Mouse (Mus musculus) midbrain, embryonic 13.5 days (tissue): ENCODE measurements around the gene Gm29776. TPM values are rescaled to one million over a fixed set of nuclear protein-coding genes. Genes with fewer than 3 reads are reported as not detected.

ENCODE experiments used
- ATAC-seq: fragments of 200-750 bp; cut with Nextera tagmentation; 2 replicates; pipeline ENCODE4 v1.8.0; 2017; ENCODE audit warnings: mild to moderate bottlenecking, moderate TSS enrichment, moderate library complexity
- H3K27ac ChIP-seq: fragments of 300-500 bp; sonication (generic); 2 replicates; pipeline ENCODE4 v1.5.1; 2015; ENCODE audit warnings: inconsistent platforms, mild to moderate bottlenecking, moderate library complexity
- H3K27me3 ChIP-seq: fragments of 300-500 bp; sonication (generic); 2 replicates; pipeline ENCODE4 v1.6.1; 2015; ENCODE audit warnings: mild to moderate bottlenecking, inconsistent platforms
- H3K36me3 ChIP-seq: fragments of 300-500 bp; sonication (generic); 2 replicates; pipeline ENCODE4 v1.6.1; 2015; ENCODE audit warnings: mild to moderate bottlenecking, inconsistent platforms
- H3K4me1 ChIP-seq: fragments of 300-500 bp; sonication (generic); replicated peaks from 2 replicates; pipeline ENCODE4 v1.6.1; 2015; ENCODE audit warnings: inconsistent platforms
- H3K4me2 ChIP-seq: fragments of 300-500 bp; sonication (generic); replicated peaks from 2 replicates; pipeline ENCODE4 v1.6.1; 2015; ENCODE audit warnings: moderate library complexity, mild to moderate bottlenecking, inconsistent platforms
- H3K4me3 ChIP-seq: fragments of 300-500 bp; sonication (generic); replicated peaks from 2 replicates; pipeline ENCODE4 v1.5.1; 2015; ENCODE audit warnings: mild to moderate bottlenecking, inconsistent platforms
- H3K9ac ChIP-seq: fragments of 300-500 bp; sonication (generic); replicated peaks from 2 replicates; pipeline ENCODE4 v1.6.1; 2015; ENCODE audit warnings: mild to moderate bottlenecking, inconsistent platforms
- H3K9me3 ChIP-seq: fragments of 300-500 bp; sonication (generic); 2 replicates; pipeline ENCODE4 v1.6.1; 2016; ENCODE audit warnings: mild to moderate bottlenecking, inconsistent platforms
- WGBS: fragments of 180-500 bp; shearing (Covaris S2); methylation state at CpG from one replicate; pipeline ENCODE4 v1.1.7; 2015; 5-methylcytosine and 5-hydroxymethylcytosine counted together
- polyA plus RNA-seq: library from polyadenylated mRNA; unstranded; fragments of >200 nt; fragmentation: Nextera tagmentation; extraction: Ambion mirVana; gene quantifications from 2 replicates; pipeline ENCODE4 v1.2.1, GENCODE M21; 2015

Gm29776 gene
- polyA plus RNA-seq: 0.27 and 0.32 TPM in 2 replicates

DNA sequence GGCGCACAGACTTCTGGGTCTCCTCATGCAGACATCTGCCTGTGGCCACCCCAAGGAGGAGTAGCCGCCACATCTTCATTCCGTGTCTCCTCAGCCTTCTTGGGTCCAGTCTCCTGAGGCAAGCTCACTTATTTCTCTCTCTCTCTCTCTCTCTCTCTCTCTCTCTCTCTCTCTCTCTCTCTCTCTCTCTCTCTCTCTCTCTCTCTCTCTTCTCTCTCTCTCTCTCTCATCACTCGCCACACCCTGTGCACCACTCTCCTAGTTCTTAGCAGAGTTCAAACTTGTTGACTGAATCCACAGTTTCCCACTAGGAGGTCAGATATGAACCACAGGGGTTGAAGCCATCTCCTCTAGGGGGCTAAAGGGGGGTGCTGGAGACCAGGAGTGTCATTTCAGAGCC, at the start of gene Gm29776:
TSS of gene Gm29776 (minus strand) at position 101 of the 400 bp plus-strand sequence.
- H3K36me3 ChIP-seq: peaks cover 8% of the 10 kb centered on the region; the same call in 1 of the 2 replicates
- H3K9ac ChIP-seq: no peak within 1 kb of the TSS; the same call in 1 of the 2 replicates
- 0 out of 2 replicates have a peak, but pooled peaks cover 5% of the 10 kb centered on the region for H3K27me3 ChIP-seq
- H3K4me1 ChIP-seq: no peaks in the 10 kb centered on the region
- no peak within 1 kb of the TSS for H3K4me2 ChIP-seq
- no peak within 1 kb of the TSS for H3K4me3 ChIP-seq
- no peaks in the 10 kb centered on the region for H3K9me3 ChIP-seq
- WGBS: 64% methylated on average over 4 of the region's 4 CpGs
- H3K27ac ChIP-seq: no peak within 1 kb of the TSS
- ATAC-seq: no peak

DNA sequence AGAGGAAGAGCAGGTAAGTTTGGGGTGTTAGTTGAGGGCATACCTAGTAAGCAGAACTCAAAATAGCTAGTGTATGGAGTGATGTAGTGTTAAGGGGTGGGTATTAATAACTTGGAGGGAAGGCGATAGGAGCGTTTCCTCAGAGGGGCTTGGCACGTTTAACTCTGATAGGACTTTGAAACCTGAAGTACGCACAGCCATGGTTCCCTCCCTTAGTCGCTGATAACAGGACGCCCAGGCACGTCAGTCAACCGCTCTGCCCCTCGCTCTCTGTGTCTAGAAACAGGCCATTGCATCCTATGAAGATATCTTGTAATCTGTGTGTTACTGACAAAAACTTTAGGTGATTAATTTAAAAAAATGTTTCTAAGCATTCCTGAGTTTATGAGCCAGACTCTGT, 47.4 kb upstream of the Gm29776 start:
- H3K4me1 ChIP-seq: no peaks in the 10 kb centered on the region
- H3K27me3 ChIP-seq: no peaks in the 10 kb centered on the region
- no peak overlapping the region for H3K4me2 ChIP-seq
- 94% methylated on average over 9 of the region's 9 CpGs for WGBS
- ATAC-seq: no peak
- no peak overlapping the region for H3K4me3 ChIP-seq
- H3K27ac ChIP-seq: no peak overlapping the region
- H3K36me3 ChIP-seq: no peaks in the 10 kb centered on the region
- no peaks in the 10 kb centered on the region for H3K9me3 ChIP-seq
- no peak overlapping the region for H3K9ac ChIP-seq

DNA sequence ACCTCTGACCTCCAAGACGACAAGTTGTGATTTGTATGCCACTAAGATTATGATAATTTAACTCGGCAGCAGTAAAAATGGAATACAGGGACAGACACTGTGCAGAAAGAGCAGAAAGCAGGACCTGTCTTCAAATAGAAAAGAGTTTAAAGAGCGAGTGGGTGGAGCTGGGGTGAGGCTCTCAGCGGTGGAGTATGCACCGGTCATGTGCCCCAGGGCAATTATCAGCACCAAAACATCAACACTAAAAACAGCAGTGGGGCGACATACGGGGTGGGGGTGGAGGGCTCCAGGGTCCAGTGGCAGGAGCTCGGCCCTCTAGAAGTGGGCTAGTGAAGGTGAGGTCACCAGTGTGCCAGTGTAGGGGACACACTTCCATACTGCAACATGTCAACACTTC, 45.8 kb upstream of the Gm29776 start:
- no peaks in the 10 kb centered on the region for H3K9me3 ChIP-seq

DNA sequence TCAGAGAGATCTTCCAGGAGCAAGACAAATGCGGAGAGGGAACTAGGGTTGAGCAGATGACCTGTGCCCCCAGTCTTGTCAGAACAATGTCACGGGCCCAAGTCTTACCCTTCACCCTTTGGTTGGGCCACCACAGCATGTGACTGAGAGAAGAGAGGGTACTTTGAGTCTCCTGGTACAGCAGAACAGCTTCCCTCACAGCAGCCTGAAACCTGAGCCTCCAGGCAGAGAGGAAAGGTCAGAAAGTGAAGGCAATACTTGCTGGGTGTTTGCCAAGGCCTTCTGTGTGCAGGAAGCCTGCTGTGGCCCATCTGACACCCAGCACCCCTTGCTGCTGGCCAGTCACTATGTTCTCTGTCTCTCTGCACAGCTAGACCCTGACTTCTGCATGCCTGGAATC, 43.7 kb upstream of the Gm29776 start:
- no peaks in the 10 kb centered on the region for H3K27me3 ChIP-seq
- H3K27ac ChIP-seq: no peak overlapping the region
- ATAC-seq: no peak
- H3K4me3 ChIP-seq: no peak overlapping the region
- peaks cover 6% of the 10 kb centered on the region for H3K4me1 ChIP-seq
- no peak overlapping the region for H3K4me2 ChIP-seq
- no peak overlapping the region for H3K9ac ChIP-seq
- no peaks in the 10 kb centered on the region for H3K9me3 ChIP-seq
- no peaks in the 10 kb centered on the region for H3K36me3 ChIP-seq
- WGBS: 80% methylated on average over 2 of the region's 2 CpGs

More for the DNA sequence above, 45.8 kb upstream of the Gm29776 start:
- no peaks in the 10 kb centered on the region for H3K27me3 ChIP-seq
- H3K4me3 ChIP-seq: no peak overlapping the region
- H3K27ac ChIP-seq: no peak overlapping the region
- H3K9ac ChIP-seq: no peak overlapping the region
- H3K36me3 ChIP-seq: no peaks in the 10 kb centered on the region
- no peak for ATAC-seq
- 78% methylated on average over 8 of the region's 8 CpGs for WGBS
- no peaks in the 10 kb centered on the region for H3K4me1 ChIP-seq
- no peak overlapping the region for H3K4me2 ChIP-seq

DNA sequence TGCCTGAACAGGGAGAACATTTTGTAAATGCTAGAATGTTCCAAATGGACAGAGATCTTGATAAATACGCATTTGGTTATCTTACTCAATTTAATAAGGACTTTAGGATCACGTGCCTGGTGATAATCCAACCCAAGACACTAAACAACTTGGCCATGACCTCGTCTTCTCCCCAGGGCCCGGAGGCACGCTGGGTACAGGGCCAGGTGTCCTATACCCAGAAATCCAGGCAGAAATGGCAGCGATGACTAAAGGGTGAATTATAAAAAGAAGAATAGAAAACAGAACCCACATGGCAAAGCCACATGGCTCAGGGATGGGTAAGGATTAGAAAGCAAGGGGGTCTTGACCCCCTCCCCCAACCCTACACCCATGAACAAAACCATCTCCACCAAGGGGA, 43.1 kb upstream of the Gm29776 start:
- Histone ChIP-seq H3K4me1 (peaks cover 12% of the 10 kb centered on the region), H3K4me2 (no peak overlapping the region), H3K9me3 (no peaks in the 10 kb centered on the region), H3K36me3 (no peaks in the 10 kb centered on the region), H3K27me3 (no peaks in the 10 kb centered on the region), H3K4me3 (no peak overlapping the region), H3K27ac (no peak overlapping the region), H3K9ac (no peak overlapping the region)
- WGBS: 86% methylated on average over 6 of the region's 6 CpGs
- no peak for ATAC-seq

DNA sequence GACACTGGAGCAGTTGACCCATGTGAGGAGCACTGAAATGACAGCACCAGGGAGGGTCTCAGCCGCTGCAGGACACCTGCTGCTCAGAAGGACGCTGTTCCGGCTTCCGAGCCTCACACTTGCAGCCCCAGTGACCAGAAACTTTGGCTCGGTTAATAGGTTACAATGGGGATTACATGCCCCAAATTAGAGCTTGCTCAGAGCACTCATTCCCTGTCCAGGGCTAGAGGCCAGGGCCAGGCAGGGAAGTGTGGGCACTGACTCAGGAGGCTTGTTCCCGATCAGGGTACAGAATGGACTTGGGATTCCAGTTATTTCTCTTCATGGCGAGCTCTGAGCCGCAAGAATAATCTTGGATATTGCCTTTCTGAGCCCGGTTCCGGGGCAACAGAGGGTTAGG, 39.0 kb upstream of the Gm29776 start:
- Histone ChIP-seq H3K4me3 (no peak overlapping the region), H3K27ac (no peak overlapping the region), H3K27me3 (no peaks in the 10 kb centered on the region; the same call in 1 of the 2 replicates), H3K9me3 (no peaks in the 10 kb centered on the region), H3K4me2 (no peak overlapping the region), H3K9ac (no peak overlapping the region), H3K36me3 (no peaks in the 10 kb centered on the region), H3K4me1 (peaks cover 14% of the 10 kb centered on the region)
- 39% methylated on average over 10 of the region's 10 CpGs for WGBS
- ATAC-seq: 0 out of 2 replicates have a peak, but pooled peaks have one; percentile 24

DNA sequence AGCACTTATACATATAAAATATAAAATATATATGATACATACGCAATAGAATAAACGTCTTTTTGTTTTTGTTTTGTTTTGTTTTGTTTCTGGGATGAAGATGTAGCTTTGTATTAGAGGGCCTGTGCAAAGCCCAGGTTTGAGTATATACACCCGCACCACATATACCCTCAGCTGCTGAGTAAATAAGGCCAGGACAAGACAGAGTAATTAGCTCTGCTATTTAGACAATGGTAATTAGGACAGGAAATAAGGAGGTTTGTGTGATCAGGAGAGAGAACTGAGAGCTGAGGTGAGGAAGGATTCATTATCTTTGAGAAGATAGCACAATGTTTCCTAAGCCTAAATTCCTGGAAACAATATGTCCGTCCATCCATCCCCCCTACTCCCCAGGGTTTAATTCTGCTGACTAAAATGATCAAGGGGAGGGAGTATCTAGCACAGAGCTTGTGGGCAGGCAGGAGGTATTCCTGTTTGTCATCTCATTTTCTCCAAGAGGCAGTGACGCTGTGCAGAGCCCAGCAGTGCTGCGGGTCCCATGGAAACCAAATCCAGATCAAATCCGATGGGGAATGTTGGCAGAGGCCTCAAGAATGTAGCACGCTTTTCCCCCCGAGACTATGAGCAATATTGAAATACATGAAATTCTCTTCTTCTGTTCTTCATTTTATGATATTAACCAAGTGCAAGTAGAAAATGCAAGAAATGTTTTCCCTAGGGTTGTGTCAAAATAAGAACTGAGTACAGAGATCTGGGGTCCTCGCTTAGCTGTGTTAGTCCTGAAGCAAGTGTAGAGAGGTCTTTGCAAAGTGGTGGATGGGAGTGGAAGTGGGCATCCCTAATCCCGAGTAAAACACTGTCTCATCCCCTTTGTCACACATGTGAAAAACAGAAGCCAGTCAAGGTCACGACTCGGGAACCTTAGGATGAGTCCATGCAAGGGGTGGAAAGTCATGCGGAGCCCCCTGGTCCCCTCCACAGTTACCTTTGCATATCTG, 38.2 kb upstream of the Gm29776 start:
- ATAC-seq: peak; percentile 88
- no peaks in the 10 kb centered on the region; the same call in 1 of the 2 replicates for H3K27me3 ChIP-seq
- H3K27ac ChIP-seq: no peak overlapping the region
- peaks cover 14% of the 10 kb centered on the region for H3K4me1 ChIP-seq
- no peaks in the 10 kb centered on the region for H3K9me3 ChIP-seq
- H3K9ac ChIP-seq: no peak overlapping the region
- H3K4me3 ChIP-seq: no peak overlapping the region
- no peaks in the 10 kb centered on the region for H3K36me3 ChIP-seq
- WGBS: 38% methylated on average over 14 of the region's 14 CpGs
- H3K4me2 ChIP-seq: no peak overlapping the region

DNA sequence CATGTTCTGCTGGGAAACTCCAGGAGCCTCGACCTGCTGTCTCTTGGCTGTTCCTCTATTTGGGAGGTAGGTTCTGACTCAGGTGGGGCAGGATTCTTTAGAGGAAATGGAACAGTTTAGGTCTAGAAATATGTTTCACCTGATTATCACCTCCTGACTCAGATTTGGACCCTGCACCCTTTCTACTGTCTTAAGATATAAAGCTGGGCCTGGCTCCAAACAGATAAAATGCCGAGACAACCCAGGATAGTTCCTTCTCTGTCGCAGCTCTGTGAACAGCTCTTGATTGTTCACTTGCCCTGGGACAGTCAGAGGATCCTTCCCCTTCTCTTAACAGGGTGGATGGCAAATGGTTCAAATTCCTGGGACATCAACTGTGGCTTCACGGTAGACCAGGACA, 36.6 kb upstream of the Gm29776 start:
- ATAC-seq: no peak
- Histone ChIP-seq H3K9ac (no peak overlapping the region), H3K4me3 (no peak overlapping the region), H3K27ac (no peak overlapping the region), H3K27me3 (no peaks in the 10 kb centered on the region; the same call in 1 of the 2 replicates), H3K9me3 (no peaks in the 10 kb centered on the region), H3K36me3 (no peaks in the 10 kb centered on the region), H3K4me2 (no peak overlapping the region), H3K4me1 (peaks cover 14% of the 10 kb centered on the region)
- 87% methylated on average over 4 of the region's 4 CpGs for WGBS

DNA sequence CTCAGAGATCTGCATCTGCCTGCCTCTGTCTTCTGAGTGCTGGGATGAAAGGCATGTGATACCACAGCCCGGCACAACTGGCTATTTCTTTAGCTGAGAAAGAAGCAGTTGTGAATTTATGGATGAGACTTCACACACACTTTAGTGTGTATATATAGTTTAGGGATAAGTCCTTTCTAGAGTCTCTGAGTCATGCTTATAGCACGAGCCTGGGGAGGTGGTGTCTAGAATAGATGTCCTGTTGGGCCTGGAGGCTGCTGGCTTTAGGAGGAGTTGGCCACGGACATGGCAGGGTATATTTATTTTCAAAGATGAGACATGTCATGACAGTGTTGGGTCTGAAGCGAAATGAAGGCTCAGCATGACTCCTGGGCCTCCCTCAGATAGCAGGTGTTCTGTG, 35.4 kb upstream of the Gm29776 start:
- Histone ChIP-seq H3K9me3 (no peaks in the 10 kb centered on the region), H3K4me2 (no peak overlapping the region), H3K9ac (no peak overlapping the region), H3K27ac (no peak overlapping the region), H3K27me3 (no peaks in the 10 kb centered on the region; the same call in 1 of the 2 replicates), H3K36me3 (no peaks in the 10 kb centered on the region), H3K4me3 (no peak overlapping the region), H3K4me1 (peaks cover 14% of the 10 kb centered on the region)
- WGBS: 80% methylated on average over 4 of the region's 4 CpGs
- ATAC-seq: no peak

DNA sequence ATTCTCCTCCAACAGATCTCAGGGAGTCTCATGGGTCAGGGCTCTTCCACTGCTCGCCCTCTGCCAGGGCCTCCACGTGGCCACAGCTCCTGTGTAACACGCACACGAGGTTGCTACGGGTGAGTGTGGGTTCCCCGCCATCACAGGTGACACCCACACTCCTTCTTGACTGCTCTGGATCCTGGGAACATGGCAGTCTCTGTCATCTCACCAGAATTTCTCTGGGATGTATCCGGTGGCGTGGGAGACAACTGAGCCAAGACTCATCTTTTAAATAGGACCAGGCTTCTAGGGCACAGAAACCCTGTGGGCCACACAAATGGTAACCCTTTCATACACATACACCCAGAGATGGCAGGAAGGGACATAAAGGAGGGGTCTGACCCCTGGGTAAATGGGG, 33.6 kb upstream of the Gm29776 start:
- 87% methylated on average over 8 of the region's 8 CpGs for WGBS
- ATAC-seq: no peak
- Histone ChIP-seq H3K4me3 (no peak overlapping the region), H3K9me3 (no peaks in the 10 kb centered on the region), H3K36me3 (no peaks in the 10 kb centered on the region), H3K27me3 (no peaks in the 10 kb centered on the region; the same call in 1 of the 2 replicates), H3K27ac (no peak overlapping the region), H3K4me2 (no peak overlapping the region), H3K4me1 (peaks cover 7% of the 10 kb centered on the region), H3K9ac (no peak overlapping the region)

DNA sequence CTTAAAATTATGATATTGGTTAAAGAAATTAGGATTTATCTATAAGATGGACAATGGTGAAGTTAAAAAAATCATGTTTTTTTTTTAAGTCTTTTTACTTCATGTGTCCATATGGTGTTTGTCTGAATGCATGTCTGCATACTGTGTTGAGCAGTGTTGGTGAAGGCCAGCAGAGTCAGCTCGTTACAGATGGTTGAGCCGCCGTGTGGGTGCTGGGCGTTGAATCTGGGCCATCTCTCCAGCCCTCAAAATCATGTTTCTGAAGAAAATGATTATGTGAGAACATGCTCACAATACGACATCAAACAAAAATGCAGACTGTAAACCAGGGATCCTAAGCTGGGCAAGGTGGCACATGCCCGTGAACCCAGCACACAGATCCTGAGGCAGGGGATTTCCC, 31.7 kb upstream of the Gm29776 start:
- WGBS: 90% methylated on average over 6 of the region's 6 CpGs
- Histone ChIP-seq H3K27me3 (no peaks in the 10 kb centered on the region; the same call in 1 of the 2 replicates), H3K9me3 (no peaks in the 10 kb centered on the region), H3K36me3 (no peaks in the 10 kb centered on the region), H3K4me2 (no peak overlapping the region), H3K9ac (no peak overlapping the region), H3K4me1 (no peaks in the 10 kb centered on the region), H3K27ac (no peak overlapping the region), H3K4me3 (no peak overlapping the region)
- ATAC-seq: no peak

DNA sequence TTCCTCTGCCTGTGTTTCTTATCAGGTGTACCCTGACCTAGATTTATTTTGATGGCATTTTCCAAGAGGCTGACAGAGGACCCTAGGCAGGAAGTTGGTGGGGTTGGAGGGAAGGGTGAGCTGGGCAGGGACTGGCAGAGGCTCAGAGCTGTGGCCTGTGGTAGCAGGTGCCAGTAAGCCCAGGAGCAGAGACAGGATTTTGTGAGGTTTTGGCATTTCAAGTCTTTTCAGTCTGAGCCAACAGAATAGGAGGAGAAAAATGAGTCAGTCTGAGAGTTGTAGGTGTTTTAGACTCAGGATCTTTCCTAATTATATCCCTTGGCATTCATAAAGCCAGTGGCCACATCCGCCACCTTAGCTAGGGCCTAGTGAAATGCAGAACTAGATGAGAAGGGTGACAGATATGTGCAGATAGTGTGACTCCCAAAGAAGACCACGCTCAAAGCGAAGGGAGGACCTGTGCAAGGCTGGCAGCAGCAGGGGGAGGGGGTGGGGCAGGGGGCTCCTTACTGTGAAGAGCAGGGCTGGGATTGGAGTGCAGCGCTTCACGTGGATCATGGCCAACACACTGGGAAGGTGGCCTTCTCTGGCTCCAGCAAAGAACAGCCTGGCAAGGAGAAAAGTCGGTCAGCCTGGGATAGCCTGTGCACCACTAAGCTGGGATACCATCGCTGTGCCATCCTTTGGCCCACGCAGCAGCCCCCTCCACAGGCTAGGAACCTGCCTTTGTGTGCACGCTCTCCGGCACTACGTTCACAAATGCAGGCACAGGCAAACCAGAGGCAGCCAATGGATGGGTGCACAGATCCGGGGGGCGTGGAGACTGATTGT, 30.4 kb upstream of the Gm29776 start:
- ATAC-seq: no peak

More for the DNA sequence above, 30.4 kb upstream of the Gm29776 start:
- Histone ChIP-seq H3K9ac (0 out of 2 replicates have a peak overlapping the region, but pooled peaks have one; percentile 10), H3K27ac (no peak overlapping the region), H3K9me3 (no peaks in the 10 kb centered on the region), H3K4me1 (no peaks in the 10 kb centered on the region), H3K27me3 (no peaks in the 10 kb centered on the region; the same call in 1 of the 2 replicates), H3K4me3 (no peak overlapping the region), H3K4me2 (no peak overlapping the region), H3K36me3 (no peaks in the 10 kb centered on the region)
- 59% methylated on average over 13 of the region's 13 CpGs for whole genome bisulfite sequencing
